Mouse (Mus musculus) liver, adult (tissue): ENCODE measurements at regions not wholly inside any gene's neighbourhood (a gene's known extent, or its start where the extent isn't known, plus 50 kb on each side); places are given as distances from the start of the nearest gene placed in this dataset.
A peak's percentile ranks its signal among the peaks of the same experiment; 100 is the strongest.

Source experiments
- GATA4 ChIP-seq: IDR thresholded peaks from 2 replicates; pipeline ENCODE4 v1.6.1; 2014; ENCODE audit warnings: mild to moderate bottlenecking, low read length; ENCODE audit not compliant: insufficient replicate concordance

- TF ChIP-seq GATA4: no peak
These were observed 825.2 kb upstream of the Cntn5 start for GRCm38 (mm10) chr9:11729732-11730131.

- TF ChIP-seq GATA4: no peak
These were observed 817.2 kb upstream of the Cntn5 start for GRCm38 (mm10) chr9:11721811-11722210.

- peak; percentile 90 for TF ChIP-seq GATA4
These were observed 800.1 kb upstream of the Cntn5 start for GRCm38 (mm10) chr9:11704647-11705046.

GRCm38 (mm10) chr9:11703150-11703549 lies 798.6 kb upstream of the Cntn5 start:
- 0 out of 2 replicates have a peak, but pooled peaks have one; percentile 48 for TF ChIP-seq GATA4

GRCm38 (mm10) chr9:11693505-11693904 lies 788.9 kb upstream of the Cntn5 start:
- no peak for TF ChIP-seq GATA4

GRCm38 (mm10) chr9:11687101-11687500 lies 782.5 kb upstream of the Cntn5 start:
- TF ChIP-seq GATA4: no peak

GRCm38 (mm10) chr9:11671939-11672338 lies 767.4 kb upstream of the Cntn5 start:
- TF ChIP-seq GATA4: no peak

GRCm38 (mm10) chr9:11671243-11671642 lies 766.7 kb upstream of the Cntn5 start:
- no peak for TF ChIP-seq GATA4

- TF ChIP-seq GATA4: no peak
These were observed 724.9 kb upstream of the Cntn5 start for GRCm38 (mm10) chr9:11629461-11629860.

GRCm38 (mm10) chr9:11604381-11604780 lies 699.8 kb upstream of the Cntn5 start:
- no peak for TF ChIP-seq GATA4

GRCm38 (mm10) chr9:11603884-11604283 lies 699.3 kb upstream of the Cntn5 start:
- no peak for TF ChIP-seq GATA4

GRCm38 (mm10) chr9:11602857-11603256 lies 698.3 kb upstream of the Cntn5 start:
- TF ChIP-seq GATA4: no peak

- no peak for TF ChIP-seq GATA4
These were observed 674.4 kb upstream of the Cntn5 start for GRCm38 (mm10) chr9:11579011-11579410.

GRCm38 (mm10) chr9:11562885-11563284 lies 658.3 kb upstream of the Cntn5 start:
- no peak for TF ChIP-seq GATA4

GRCm38 (mm10) chr9:11559384-11559783 lies 654.8 kb upstream of the Cntn5 start:
- TF ChIP-seq GATA4: no peak

GRCm38 (mm10) chr9:11513806-11514496 lies 609.4 kb upstream of the Cntn5 start:
- no peak for TF ChIP-seq GATA4
